Mouse (Mus musculus) bone marrow, adult 2 months (tissue): ENCODE results near the gene Pcdh15.

Source experiments
- CTCF ChIP-seq: fragments of 200-500 bp; IDR thresholded peaks from 2 replicates; pipeline ENCODE4 v1.5.1; 2011; ENCODE audit warnings: low read length, control low read depth; ENCODE audit not compliant: control insufficient read depth, insufficient read depth
- POLR2A ChIP-seq: fragments of 200-500 bp; IDR thresholded peaks from 2 replicates; pipeline ENCODE4 v1.6.1; 2011; ENCODE audit warnings: low read depth, mild to moderate bottlenecking, control low read depth, low read length, borderline replicate concordance; ENCODE audit not compliant: control insufficient read depth

DNA sequence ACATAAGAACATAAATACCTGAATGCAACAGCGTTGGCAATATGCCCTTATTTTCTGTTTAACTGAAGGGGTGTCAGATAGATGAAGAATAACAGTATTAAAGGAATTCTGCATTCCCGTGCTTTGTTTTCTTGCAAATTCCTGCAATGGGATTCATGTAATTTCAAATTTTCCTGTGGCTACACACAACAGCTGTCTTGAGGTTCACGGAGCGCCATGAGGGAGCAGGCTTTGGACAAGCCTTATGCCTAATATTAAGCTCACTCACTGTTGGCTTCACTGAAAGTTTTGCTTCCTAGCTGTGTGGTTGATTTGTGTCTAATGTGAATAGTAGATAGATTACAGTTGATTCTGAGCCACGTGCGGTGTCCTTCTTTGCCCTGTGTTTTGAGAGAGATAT, 47.1 kb upstream of the Pcdh15 start:
- TF ChIP-seq POLR2A (no peak), CTCF (no peak)
